Mouse (Mus musculus) subcutaneous adipose tissue, adult 2 months (tissue): ENCODE measurements around the gene Cdkn3. TPM values are rescaled to one million over a fixed set of nuclear protein-coding genes. Genes with fewer than 3 reads are reported as not detected.

ENCODE experiments used
- polyA plus RNA-seq: library from polyadenylated mRNA; depleted of rRNA; stranded (reverse); fragments of >200 nt; gene quantifications from 2 replicates; pipeline ENCODE4 v1.2.3, GENCODE M21; 2012; ENCODE audit warnings: low replicate concordance; rRNA removed

Gene Cdkn3
- 1.1 and 2.2 TPM in 2 replicates for polyA plus RNA-seq

GRCm38 (mm10) chr14:46760355-46761029 is at the start of gene Cdkn3:
Gene Cdkn3 (plus strand): TSS chr14:46760541.

GRCm38 (mm10) chr14:46787787-46788504 is 27.6 kb downstream of the Cdkn3 start, which contains the start of gene Cnih1:
Gene Cnih1 (minus strand): TSS chr14:46788411.

Other genes starting within 250 kb of the Cdkn3 start
- 98.4 and 142 TPM in 2 replicates for gene Cnih1, start 27.9 kb downstream of the Cdkn3 start, polyA plus RNA-seq
- gene Gmfb, start 61.7 kb downstream of the Cdkn3 start, polyA plus RNA-seq: 17.3 and 20.0 TPM in 2 replicates
- gene Cgrrf1, start 71.6 kb downstream of the Cdkn3 start, polyA plus RNA-seq: 21.9 and 28.1 TPM in 2 replicates
- 9.3 and 23.1 TPM in 2 replicates for gene Samd4, start 122.3 kb downstream of the Cdkn3 start, polyA plus RNA-seq